Mouse (Mus musculus) adrenal gland, adult 18-20 months (tissue): ENCODE measurements at regions not wholly inside any gene's neighbourhood (a gene's known extent, or its start where the extent isn't known, plus 50 kb on each side); places are given as distances from the start of the nearest gene placed in this dataset.

Experiments used
- DNase-seq, 2 experiments: peaks; one replicate each; pipeline ENCODE4 v3.0.0; 2021 to 2022; ENCODE audit warnings: low spot score in 2 of 2

GRCm38 (mm10) chr6:36004701-36005100 lies 383.2 kb upstream of the Chrm2 start:
- DNase-seq: peak in 1 of 2 experiments; percentile 9

DNA sequence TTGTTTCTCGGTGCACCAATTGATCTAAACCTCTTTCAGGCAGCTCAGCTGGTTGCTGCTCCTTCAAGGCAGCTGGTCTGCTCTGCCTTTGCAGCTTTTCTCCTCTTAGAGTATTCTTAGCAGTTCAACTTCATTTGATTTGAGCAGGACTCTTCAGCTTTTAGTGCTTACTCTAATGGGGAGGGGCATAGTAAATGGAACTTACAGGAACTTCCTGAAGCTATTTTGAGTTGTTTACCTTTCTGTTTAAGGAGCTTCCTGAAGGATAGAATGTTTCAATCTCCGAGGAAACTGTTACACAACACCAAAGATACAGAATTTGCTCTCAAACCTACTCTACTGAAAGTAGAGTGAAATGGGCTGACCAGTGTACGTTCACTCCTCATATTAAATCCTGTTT lies 385.8 kb upstream of the Chrm2 start:
- DNase-seq: no peak

DNA sequence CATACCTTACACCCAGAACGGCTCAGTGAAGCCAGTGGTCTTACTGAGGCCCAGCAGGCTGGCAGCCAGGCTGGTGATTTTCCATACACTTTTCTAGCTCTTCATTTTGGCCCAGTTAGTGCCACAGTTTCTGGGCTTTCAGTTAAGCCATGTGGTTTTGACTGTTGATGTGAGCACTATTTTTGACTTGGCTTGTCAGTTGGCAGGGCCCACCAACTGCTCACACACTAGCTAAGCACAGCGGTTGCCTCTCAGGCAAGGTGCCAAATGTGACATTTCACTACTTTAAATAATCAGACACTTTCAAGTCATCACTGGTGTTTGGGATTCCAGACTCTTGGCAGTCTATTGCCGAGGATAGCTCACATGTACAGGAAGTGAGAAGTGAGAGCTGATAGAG lies 399.0 kb upstream of the Chrm2 start:
- DNase-seq: no peak

- DNase-seq: no peak
These were observed 400.4 kb upstream of the Mtpn start for GRCm38 (mm10) chr6:35940071-35940470.

DNA sequence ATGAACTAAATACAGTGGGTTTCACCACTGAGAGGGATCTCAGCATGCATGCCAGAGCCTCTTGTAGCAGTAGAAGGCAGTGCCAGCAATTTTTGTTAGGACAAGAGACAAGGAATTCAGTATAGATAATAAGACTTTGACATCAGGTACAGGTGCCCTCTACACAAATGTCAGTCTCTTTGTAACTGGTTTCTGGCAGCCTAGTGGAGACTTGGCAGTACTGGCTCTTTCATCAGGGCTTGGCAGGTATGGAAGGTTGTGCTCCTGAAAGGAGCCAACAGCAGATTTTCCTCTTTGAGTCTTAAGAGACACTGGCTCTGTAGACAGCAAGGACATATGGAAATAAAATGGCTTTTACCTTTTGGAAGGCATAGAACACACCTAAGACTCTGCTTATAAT lies 384.5 kb upstream of the Mtpn start:
- DNase-seq: no peak

GRCm38 (mm10) chr6:35897990-35898389 lies 358.3 kb upstream of the Mtpn start:
- no peak for DNase-seq

- no peak for DNase-seq
These were observed 356.0 kb upstream of the Mtpn start for GRCm38 (mm10) chr6:35895692-35896091.

GRCm38 (mm10) chr6:35874671-35875070 lies 335.0 kb upstream of the Mtpn start:
- no peak for DNase-seq

GRCm38 (mm10) chr6:35871388-35871787 lies 331.7 kb upstream of the Mtpn start:
- DNase-seq: no peak

DNA sequence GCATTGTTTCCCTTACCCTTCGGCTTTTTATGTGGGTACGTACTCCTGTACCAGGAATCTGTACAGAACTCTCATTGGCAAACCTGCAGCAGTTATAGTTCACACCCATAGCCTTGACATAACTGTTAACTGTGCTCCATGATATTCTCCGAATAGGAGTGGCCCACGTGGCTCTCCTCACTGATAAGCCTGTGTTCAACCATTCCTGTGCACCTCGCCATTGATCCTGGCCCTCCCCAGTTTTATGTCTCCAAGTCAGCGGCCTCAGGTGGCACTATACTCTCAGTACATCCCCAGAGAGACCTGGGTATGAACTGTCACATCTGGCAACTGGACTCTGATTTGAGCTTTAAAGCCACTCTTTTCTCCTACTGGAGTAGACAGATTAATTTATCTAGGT lies 324.5 kb upstream of the Mtpn start:
- DNase-seq: no peak

- no peak for DNase-seq
These were observed 314.3 kb upstream of the Mtpn start for GRCm38 (mm10) chr6:35853993-35854392.

- DNase-seq: no peak
These were observed 277.0 kb upstream of the Mtpn start for GRCm38 (mm10) chr6:35816657-35817056.

- no peak for DNase-seq
These were observed 274.8 kb upstream of the Mtpn start for GRCm38 (mm10) chr6:35814476-35814875.

DNA sequence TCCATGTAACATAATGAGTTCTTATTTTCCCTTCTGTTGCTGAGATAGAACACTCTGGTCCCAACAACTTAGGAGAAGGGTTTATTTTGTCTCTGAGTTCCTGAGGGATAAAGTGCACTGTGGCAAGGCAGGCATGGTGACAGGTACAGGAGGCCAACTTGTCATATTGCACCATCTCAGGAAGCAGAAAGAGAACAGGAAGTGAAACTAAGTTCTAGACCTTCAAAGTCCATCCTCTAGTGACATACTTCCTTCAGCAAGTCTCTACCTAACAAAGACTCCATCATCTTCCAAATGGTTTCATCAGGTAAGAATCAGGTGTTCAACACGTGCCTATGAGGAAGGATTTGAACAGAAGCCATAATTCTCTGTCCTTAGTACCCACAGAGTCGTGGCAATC lies 266.1 kb upstream of the Mtpn start:
- no peak for DNase-seq

DNA sequence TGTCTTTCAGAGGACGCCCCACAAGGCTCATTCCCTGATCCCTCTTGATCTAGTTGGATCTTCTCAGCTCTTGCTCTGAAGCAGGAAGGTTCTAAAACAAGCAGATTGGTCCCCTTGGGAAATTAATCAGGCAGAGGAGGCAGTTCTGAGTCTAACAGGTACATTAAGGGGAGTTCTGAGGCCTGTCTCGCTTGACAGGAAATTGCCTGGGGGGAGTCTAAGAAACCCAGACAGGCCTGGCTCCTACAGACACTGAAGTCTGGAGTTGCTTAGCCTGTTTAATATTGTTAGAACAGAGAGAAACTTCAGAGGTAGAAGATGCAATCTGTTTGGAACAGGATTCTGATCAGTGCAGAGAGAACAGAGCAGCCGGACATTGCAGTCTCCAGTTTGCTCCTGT lies 264.4 kb upstream of the Mtpn start:
- DNase-seq: no peak

- DNase-seq: no peak
These were observed 240.0 kb upstream of the Mtpn start for GRCm38 (mm10) chr6:35779706-35780105.

DNA sequence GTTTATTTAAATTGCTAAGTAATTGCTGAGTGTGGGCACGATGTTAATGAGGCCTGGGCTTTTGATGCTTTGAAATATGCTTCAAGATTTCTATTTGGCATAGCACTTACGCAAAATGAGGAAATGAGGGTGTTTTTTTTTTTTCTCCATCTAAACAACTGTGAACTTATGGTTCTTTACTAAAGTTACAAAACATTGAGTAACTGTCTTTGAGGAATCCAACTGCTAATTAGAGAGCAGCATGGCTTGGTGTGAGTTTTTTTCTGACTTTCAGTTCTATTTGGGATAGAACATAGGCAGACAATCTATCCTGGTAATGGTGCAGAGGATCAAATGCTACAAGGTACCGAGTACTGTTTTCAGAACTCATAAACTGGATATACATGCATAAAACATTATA lies 231.2 kb upstream of the Mtpn start:
- no peak for DNase-seq

GRCm38 (mm10) chr6:35759606-35760246 lies 220.0 kb upstream of the Mtpn start:
- no peak for DNase-seq

DNA sequence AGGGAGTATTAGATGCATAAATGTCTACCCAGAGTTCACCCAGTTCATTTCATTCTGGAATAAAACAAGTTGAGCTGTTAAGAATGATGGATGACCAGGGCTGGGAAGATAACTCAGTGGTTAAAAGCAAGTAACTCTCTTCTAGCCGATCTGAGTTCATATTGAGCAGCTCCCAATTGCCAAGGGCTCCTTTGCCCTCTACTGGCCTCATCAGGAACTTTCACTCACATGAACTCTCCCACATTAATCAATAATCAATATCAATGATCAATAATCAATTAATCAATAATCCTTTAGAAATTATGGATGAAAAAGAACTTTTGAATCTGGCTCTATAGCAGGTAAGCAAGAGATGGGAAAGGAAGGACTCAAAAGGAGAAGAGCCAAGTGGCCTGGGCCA lies 206.3 kb upstream of the Mtpn start:
- no peak for DNase-seq

- no peak for DNase-seq
These were observed 165.9 kb upstream of the Mtpn start for GRCm38 (mm10) chr6:35705587-35705986.

DNA sequence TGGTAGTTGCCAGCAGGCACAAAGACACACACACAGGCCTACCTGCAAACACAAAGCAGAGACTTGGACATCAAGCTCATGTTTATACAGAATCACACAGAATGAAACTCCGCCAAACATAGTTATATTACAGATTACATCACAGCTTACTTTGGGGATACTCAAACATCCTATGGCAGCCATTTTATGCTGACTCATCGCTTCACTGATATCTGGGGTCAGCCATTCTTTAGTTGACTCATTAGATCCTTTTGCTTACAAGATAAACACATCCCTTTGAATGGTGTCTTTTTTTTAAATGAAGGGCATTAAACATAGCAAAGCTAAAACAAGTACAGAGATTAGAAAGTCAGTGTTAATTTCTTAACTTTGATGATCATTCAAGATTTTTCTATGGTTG lies 127.4 kb upstream of the Mtpn start:
- no peak for DNase-seq

DNA sequence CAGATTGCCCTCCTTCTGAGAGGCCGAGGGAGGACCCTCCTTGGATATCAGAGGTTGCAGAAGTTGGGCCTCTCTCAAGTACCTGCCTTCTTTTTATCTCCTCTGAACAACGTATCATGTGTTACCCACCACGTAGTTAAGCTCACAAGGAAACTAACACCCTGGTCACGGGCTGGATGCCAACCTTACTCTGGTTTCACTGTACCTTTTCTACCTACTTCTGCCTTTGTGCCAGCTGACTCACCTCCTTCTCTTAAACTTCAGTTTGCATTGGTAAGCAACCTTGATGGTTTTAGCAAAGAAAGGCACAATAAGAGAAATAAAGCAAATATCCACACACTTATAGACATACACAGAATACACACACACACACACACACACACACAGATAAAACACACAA lies 111.7 kb upstream of the Mtpn start:
- DNase-seq: no peak

GRCm38 (mm10) chr6:35645210-35645609 lies 105.5 kb upstream of the Mtpn start:
- DNase-seq: no peak

GRCm38 (mm10) chr6:35640672-35641071 lies 101.0 kb upstream of the Mtpn start:
- DNase-seq: no peak
